8 mouse cellular contexts compared by ENCODE assay signal in the genomic region with DNA sequence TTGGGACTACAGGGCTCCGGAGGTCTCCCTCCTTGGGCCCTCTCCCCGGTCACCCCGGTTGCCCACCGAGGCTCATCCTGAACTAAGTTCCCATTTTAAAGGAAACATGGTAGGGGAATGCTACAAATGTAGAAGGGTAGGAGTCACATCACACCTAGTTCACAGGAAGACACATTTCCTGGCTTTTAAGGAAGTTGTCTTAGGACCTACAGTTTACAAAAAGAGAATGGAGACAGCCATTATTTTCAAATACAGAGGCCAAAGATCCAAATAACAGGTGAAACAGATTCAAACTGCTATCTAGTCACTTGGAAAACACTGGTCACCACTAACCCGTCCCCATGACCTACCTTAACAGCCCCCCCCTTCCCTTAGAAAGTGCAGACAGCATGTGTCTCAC. TPM values are rescaled to one million over a fixed set of nuclear protein-coding genes. Genes with fewer than 3 reads are reported as not detected.
DNase-seq lines count a peak whose midpoint lies in the region; ATAC-seq and TF ChIP-seq lines count a peak whose summit lies in the region.

No protein-coding gene starts in this region.

- peaks cover 29% of the 10 kb centered on the region for H3K4me1 ChIP-seq in heart, embryonic 12.5 days (replicated peaks)
- peaks cover 44% of the 10 kb centered on the region for H3K4me1 ChIP-seq in midbrain, embryonic 10.5 days
- H3K4me1 ChIP-seq in midbrain, embryonic 15.5 days = peaks cover 38% of the 10 kb centered on the region
- H3K4me1 ChIP-seq in hindbrain, embryonic 16.5 days (ENCODE audit: control insufficient read depth, insufficient read depth, low read depth, low read length) = peaks cover 33% of the 10 kb centered on the region

- no peak for ATAC-seq in heart, embryonic 12.5 days (ENCODE audit: insufficient number of reproducible peaks, low FRiP score)
- ATAC-seq in midbrain, embryonic 15.5 days (replicated peaks) = no peak
- ATAC-seq in hindbrain, embryonic 16.5 days = no peak

- TF ChIP-seq POLR2A in myocyte (IDR thresholded peaks at IDR 0.05; ENCODE audit: insufficient read length, low read depth) = no peak

- peaks cover 30% of the 10 kb centered on the region for H3K79me2 ChIP-seq in myocyte (ENCODE audit: control insufficient read depth, insufficient read depth)

- no peaks in the 10 kb centered on the region for H3K36me3 ChIP-seq in heart, embryonic 12.5 days
- peaks cover under 1% of the 10 kb centered on the region; the same call in 1 of the 2 replicates for H3K36me3 ChIP-seq in midbrain, embryonic 10.5 days
- H3K36me3 ChIP-seq in midbrain, embryonic 15.5 days (replicated peaks) = no peaks in the 10 kb centered on the region
- H3K36me3 ChIP-seq in hindbrain, embryonic 16.5 days (ENCODE audit: control insufficient read depth, insufficient read depth, low read length) = no peaks in the 10 kb centered on the region
- H3K36me3 ChIP-seq in myocyte (ENCODE audit: control insufficient read depth, insufficient read depth) = no peaks in the 10 kb centered on the region

- intact Hi-C loops in heart, postnatal 10 days (cut with DNase I) = no loop called here

- no peak for DNase-seq in heart, postnatal 10 days
- DNase-seq in midbrain, embryonic 10.5 days (ENCODE audit: low spot score) = no peak
- DNase-seq in embryo, embryonic 10 days (ENCODE audit: low spot score) = no peak
- DNase-seq in thymus, postnatal 36 days = no peak

- no peaks in the 10 kb centered on the region for H3K27me3 ChIP-seq in heart, embryonic 12.5 days (replicated peaks)
- H3K27me3 ChIP-seq in midbrain, embryonic 10.5 days (ENCODE audit: low read depth, poor library complexity, severe bottlenecking) = no peaks in the 10 kb centered on the region
- no peaks in the 10 kb centered on the region for H3K27me3 ChIP-seq in midbrain, embryonic 15.5 days (replicated peaks)
- no peaks in the 10 kb centered on the region for H3K27me3 ChIP-seq in hindbrain, embryonic 16.5 days (replicated peaks; ENCODE audit: control insufficient read depth, insufficient read depth, low read length)
- H3K27me3 ChIP-seq in myocyte (ENCODE audit: control insufficient read depth, insufficient read depth, insufficient read length) = no peaks in the 10 kb centered on the region

- no peaks in the 10 kb centered on the region for H3K9me3 ChIP-seq in heart, embryonic 12.5 days (replicated peaks)
- H3K9me3 ChIP-seq in midbrain, embryonic 10.5 days (replicated peaks) = no peaks in the 10 kb centered on the region
- H3K9me3 ChIP-seq in midbrain, embryonic 15.5 days = no peaks in the 10 kb centered on the region
- H3K9me3 ChIP-seq in hindbrain, embryonic 16.5 days (ENCODE audit: control insufficient read depth, low read length) = no peaks in the 10 kb centered on the region

- WGBS in heart, embryonic 12.5 days = 85% methylated on average over 5 of the region's 5 CpGs
- WGBS in midbrain, embryonic 10.5 days = 93% methylated on average over 5 of the region's 5 CpGs
- 91% methylated on average over 5 of the region's 5 CpGs for WGBS in midbrain, embryonic 15.5 days
- 96% methylated on average over 5 of the region's 5 CpGs for WGBS in hindbrain, embryonic 16.5 days

- no peak overlapping the region for H3K4me3 ChIP-seq in heart, embryonic 12.5 days
- H3K4me3 ChIP-seq in midbrain, embryonic 10.5 days = no peak overlapping the region
- H3K4me3 ChIP-seq in midbrain, embryonic 15.5 days = no peak overlapping the region
- no peak overlapping the region for H3K4me3 ChIP-seq in hindbrain, embryonic 16.5 days (ENCODE audit: low read length)
- H3K4me3 ChIP-seq in myocyte = peak overlapping the region; percentile 54

- H3K27ac ChIP-seq in heart, embryonic 12.5 days (ENCODE audit: poor library complexity, severe bottlenecking) = peak overlapping the region; percentile 79; the same call in 1 of the 2 replicates
- peak overlapping the region; percentile 96; the same call in 1 of the 2 replicates for H3K27ac ChIP-seq in midbrain, embryonic 10.5 days (replicated peaks)
- no peak overlapping the region for H3K27ac ChIP-seq in midbrain, embryonic 15.5 days
- H3K27ac ChIP-seq in hindbrain, embryonic 16.5 days (ENCODE audit: low read depth, low read length) = peak overlapping the region; percentile 89; the same call in 1 of the 2 replicates

- no peak overlapping the region for H3K4me2 ChIP-seq in heart, embryonic 12.5 days
- H3K4me2 ChIP-seq in midbrain, embryonic 15.5 days = no peak overlapping the region
- no peak overlapping the region for H3K4me2 ChIP-seq in hindbrain, embryonic 16.5 days (ENCODE audit: low read length)
- peak overlapping the region; percentile 87 for H3K4me2 ChIP-seq in myocyte (ENCODE audit: low read depth)

- H3ac ChIP-seq in myocyte (ENCODE audit: control insufficient read depth, insufficient read length) = no peak overlapping the region

- no peak overlapping the region for H3K9ac ChIP-seq in heart, embryonic 12.5 days
- H3K9ac ChIP-seq in midbrain, embryonic 15.5 days = no peak overlapping the region
- H3K9ac ChIP-seq in hindbrain, embryonic 16.5 days (ENCODE audit: low read depth, low read length) = no peak overlapping the region

TF ChIP-seq in myocyte, 11 proteins besides CTCF, POLR2A, EP300 and RAD21:
- TF ChIP-seq CEBPB (IDR thresholded peaks at IDR 0.05; ENCODE audit: insufficient read depth, poor library complexity, severe bottlenecking) (no peak), MAX (IDR thresholded peaks at IDR 0.05; ENCODE audit: low read depth) (no peak), MYOG (IDR thresholded peaks at IDR 0.05; ENCODE audit: control insufficient read depth in 1 of 3, insufficient read depth in 1 of 3, insufficient read length in 2 of 3, low read depth in 2 of 3) (no peak), TCF12 (IDR thresholded peaks at IDR 0.05; ENCODE audit: insufficient read depth, poor library complexity, severe bottlenecking) (no peak), USF1 (IDR thresholded peaks at IDR 0.05; ENCODE audit: low read depth) (no peak), REST (IDR thresholded peaks at IDR 0.05; ENCODE audit: insufficient read depth, insufficient read length) (no peak), TCF3 (IDR thresholded peaks at IDR 0.05; ENCODE audit: insufficient read length, low read depth) (no peak), MYOD1 (IDR thresholded peaks at IDR 0.05; ENCODE audit: control insufficient read depth in 1 of 3, insufficient read length in 2 of 3, low read depth in 2 of 3) (no peak), E2F4 (IDR thresholded peaks at IDR 0.05; ENCODE audit: insufficient read depth) (no peak), SRF (IDR thresholded peaks at IDR 0.05; ENCODE audit: control insufficient read depth, insufficient read length, low read depth) (no peak), POLR2AphosphoS2 (IDR thresholded peaks at IDR 0.05; ENCODE audit: insufficient read length, low read depth) (no peak)

RNA-seq across cellular contexts. Expression of a gene that starts 1.9 kb away (rescaled TPM):
- 10.5 and 12.2 TPM in 2 replicates for polyA plus RNA-seq in heart, embryonic 12.5 days (2016; fragmentation: Nextera tagmentation; extraction: Ambion mirVana)
- total RNA-seq in heart, postnatal 10 days (2021) = 10 to 100 TPM; 29.3 to 30.4 TPM
- polyA plus RNA-seq in midbrain, embryonic 10.5 days (2016; fragmentation: Nextera tagmentation; extraction: Ambion mirVana) = 17.7 and 22.0 TPM in 2 replicates
- polyA plus RNA-seq in midbrain, embryonic 15.5 days (2015; fragmentation: Nextera tagmentation; extraction: Ambion mirVana) = 34.6 and 35.1 TPM in 2 replicates
- 20.4 and 27.8 TPM in 2 replicates for polyA plus RNA-seq in hindbrain, embryonic 16.5 days (2015; fragmentation: Nextera tagmentation; extraction: Ambion mirVana)
- polyA plus RNA-seq in myocyte (2012; fragmentation: generic; extraction: Trizol) = 89.3 TPM

RNA-seq across cellular contexts. Expression of a gene that starts 11.9 kb away (rescaled TPM):
- polyA plus RNA-seq in heart, embryonic 12.5 days (2016; fragmentation: Nextera tagmentation; extraction: Ambion mirVana) = 40.3 and 42.9 TPM in 2 replicates
- 10 to 100 TPM; 29.3 to 35.8 TPM for total RNA-seq in heart, postnatal 10 days (2021)
- polyA plus RNA-seq in midbrain, embryonic 10.5 days (2016; fragmentation: Nextera tagmentation; extraction: Ambion mirVana) = 51.6 and 58.2 TPM in 2 replicates
- 56.0 and 58.5 TPM in 2 replicates for polyA plus RNA-seq in midbrain, embryonic 15.5 days (2015; fragmentation: Nextera tagmentation; extraction: Ambion mirVana)
- polyA plus RNA-seq in hindbrain, embryonic 16.5 days (2015; fragmentation: Nextera tagmentation; extraction: Ambion mirVana) = 40.5 and 43.1 TPM in 2 replicates
- polyA plus RNA-seq in myocyte (2012; fragmentation: generic; extraction: Trizol) = 27.9 TPM

RNA-seq across cellular contexts. Expression of a gene that starts 36.2 kb away (rescaled TPM):
- 22.4 and 23.0 TPM in 2 replicates for polyA plus RNA-seq in heart, embryonic 12.5 days (2016; fragmentation: Nextera tagmentation; extraction: Ambion mirVana)
- total RNA-seq in heart, postnatal 10 days (2021) = 10 to 100 TPM; 22.9 to 24.5 TPM
- polyA plus RNA-seq in midbrain, embryonic 10.5 days (2016; fragmentation: Nextera tagmentation; extraction: Ambion mirVana) = 20.5 and 22.7 TPM in 2 replicates
- polyA plus RNA-seq in midbrain, embryonic 15.5 days (2015; fragmentation: Nextera tagmentation; extraction: Ambion mirVana) = 57.4 and 60.2 TPM in 2 replicates
- 54.3 and 55.8 TPM in 2 replicates for polyA plus RNA-seq in hindbrain, embryonic 16.5 days (2015; fragmentation: Nextera tagmentation; extraction: Ambion mirVana)
- polyA plus RNA-seq in myocyte (2012; fragmentation: generic; extraction: Trizol) = 16.3 TPM
